Mouse (Mus musculus) bone marrow, adult 2 months (tissue): ENCODE results near the gene Gpbar1. TPM values are rescaled to one million over a fixed set of nuclear protein-coding genes. Genes with fewer than 3 reads are reported as not detected.

Experiments
- H3K27ac ChIP-seq: fragments of 200-500 bp; 2 replicates; pipeline ENCODE4 v1.5.1; 2012; ENCODE audit warnings: low read depth, mild to moderate bottlenecking, control low read depth, inconsistent platforms, low read length; ENCODE audit not compliant: control insufficient read depth, poor library complexity, insufficient read depth
- H3K4me1 ChIP-seq: fragments of 200-500 bp; 2 replicates; pipeline ENCODE4 v1.6.1; 2011; ENCODE audit warnings: low read length; ENCODE audit not compliant: control insufficient read depth, insufficient read depth
- H3K4me3 ChIP-seq: fragments of 200-500 bp; replicated peaks from 2 replicates; pipeline ENCODE3; 2011; ENCODE audit warnings: mild to moderate bottlenecking, low read depth, low read length, control low read depth; ENCODE audit not compliant: control insufficient read depth
- CTCF ChIP-seq: fragments of 200-500 bp; IDR thresholded peaks from 2 replicates; pipeline ENCODE4 v1.5.1; 2011; ENCODE audit warnings: low read length, control low read depth; ENCODE audit not compliant: control insufficient read depth, insufficient read depth
- POLR2A ChIP-seq: fragments of 200-500 bp; IDR thresholded peaks from 2 replicates; pipeline ENCODE4 v1.6.1; 2011; ENCODE audit warnings: low read depth, mild to moderate bottlenecking, control low read depth, low read length, borderline replicate concordance; ENCODE audit not compliant: control insufficient read depth
- WGBS: fragments of 180-500 bp; shearing (Covaris S2); methylation state at CpG from one replicate; pipeline ENCODE4 v1.1.7; 2018; 5-methylcytosine and 5-hydroxymethylcytosine counted together
- polyA plus RNA-seq: library from polyadenylated mRNA; stranded (reverse); fragments of >200 nt; gene quantifications from 2 replicates; pipeline ENCODE4 v1.2.4, GENCODE M21; 2011; ENCODE audit warnings: low replicate concordance; ENCODE audit not compliant: missing spikeins, insufficient read depth, insufficient read length

Gpbar1 gene
- polyA plus RNA-seq, 1 experiment = not detected

- Histone ChIP-seq H3K4me3 (no peak overlapping the region), H3K4me1 (peaks cover 2% of the 10 kb centered on the region; the same call in 1 of the 2 replicates), H3K27ac (peak overlapping the region; percentile 79)
- TF ChIP-seq CTCF = no peak
- no peak for TF ChIP-seq POLR2A
- WGBS = 73% methylated on average over 6 of the region's 6 CpGs
Measured at GRCm38 (mm10) chr1:74294733-74295455, 16.5 kb downstream of the Gpbar1 start.

- Histone ChIP-seq H3K27ac (peak overlapping the region; percentile 79), H3K4me3 (no peak overlapping the region), H3K4me1 (peaks cover 2% of the 10 kb centered on the region; the same call in 1 of the 2 replicates)
- TF ChIP-seq POLR2A = peak; percentile 7; the same call in 1 of the 2 replicates
- TF ChIP-seq CTCF = no peak
- 33% methylated on average over 9 of the region's 9 CpGs for WGBS
Measured at GRCm38 (mm10) chr1:74295456-74296171, 17.3 kb downstream of the Gpbar1 start.

GRCm38 (mm10) chr1:74296477-74296876 lies 18.1 kb downstream of the Gpbar1 start:
- Histone ChIP-seq H3K4me1 (peaks cover 2% of the 10 kb centered on the region; the same call in 1 of the 2 replicates), H3K4me3 (no peak overlapping the region)
- WGBS = 75% methylated on average over 6 of the region's 6 CpGs

GRCm38 (mm10) chr1:74297269-74297668 lies 18.9 kb downstream of the Gpbar1 start:
- no peak overlapping the region for H3K4me3 ChIP-seq

More at GRCm38 (mm10) chr1:74296477-74296876, 18.1 kb downstream of the Gpbar1 start:
- TF ChIP-seq POLR2A (no peak), CTCF (no peak)
- no peak overlapping the region for H3K27ac ChIP-seq

GRCm38 (mm10) chr1:74298157-74298750 lies 19.9 kb downstream of the Gpbar1 start:
- H3K4me1 ChIP-seq = peaks cover 2% of the 10 kb centered on the region; the same call in 1 of the 2 replicates
- WGBS = 88% methylated on average over 5 of the region's 5 CpGs
- no peak overlapping the region for H3K27ac ChIP-seq
- TF ChIP-seq POLR2A = no peak
- TF ChIP-seq CTCF = no peak
- H3K4me3 ChIP-seq = no peak overlapping the region

More at GRCm38 (mm10) chr1:74297269-74297668, 18.9 kb downstream of the Gpbar1 start:
- peaks cover 2% of the 10 kb centered on the region; the same call in 1 of the 2 replicates for H3K4me1 ChIP-seq
- TF ChIP-seq CTCF (no peak), POLR2A (no peak)
- no peak overlapping the region for H3K27ac ChIP-seq
- WGBS = 52% methylated on average over 3 of the region's 3 CpGs

- Histone ChIP-seq H3K4me3 (no peak overlapping the region), H3K27ac (no peak overlapping the region), H3K4me1 (peaks cover 2% of the 10 kb centered on the region; the same call in 1 of the 2 replicates)
- WGBS = 75% methylated on average over 5 of the region's 5 CpGs
- no peak for TF ChIP-seq CTCF
- no peak for TF ChIP-seq POLR2A
Measured at GRCm38 (mm10) chr1:74298996-74299395, 20.6 kb downstream of the Gpbar1 start.

GRCm38 (mm10) chr1:74300347-74301110 lies 22.2 kb downstream of the Gpbar1 start:
- no peaks in the 10 kb centered on the region; the same call in 1 of the 2 replicates for H3K4me1 ChIP-seq
- H3K4me3 ChIP-seq = no peak overlapping the region
- H3K27ac ChIP-seq = no peak overlapping the region
- WGBS = 67% methylated on average over 6 of the region's 6 CpGs
- TF ChIP-seq CTCF (no peak), POLR2A (no peak)

- WGBS = 87% methylated on average over 7 of the region's 7 CpGs
- H3K27ac ChIP-seq = no peak overlapping the region
- TF ChIP-seq CTCF = no peak
- TF ChIP-seq POLR2A = no peak
- no peaks in the 10 kb centered on the region; the same call in 1 of the 2 replicates for H3K4me1 ChIP-seq
- H3K4me3 ChIP-seq = no peak overlapping the region
Measured at GRCm38 (mm10) chr1:74302229-74302628, 23.9 kb downstream of the Gpbar1 start.
